Mouse (Mus musculus) kidney, embryonic 14.5 days (tissue): ENCODE results near the gene Adipoq. TPM values are rescaled to one million over a fixed set of nuclear protein-coding genes. Genes with fewer than 3 reads are reported as not detected.
A peak's percentile ranks its signal among the peaks of the same experiment; 100 is the strongest.
"Not testable (repeated sequence)": the region's sequence is repeated elsewhere in the genome, so short reads cannot be mapped to it uniquely, and the experiment has no call there.

Experiments used
- ATAC-seq: fragments of 200-750 bp; cut with Nextera tagmentation; 2 replicates; pipeline ENCODE4 v1.8.0; 2017; ENCODE audit warnings: moderate number of reproducible peaks, mild to moderate bottlenecking, moderate TSS enrichment, moderate library complexity; ENCODE audit not compliant: low FRiP score, low TSS enrichment
- H3K27ac ChIP-seq: fragments of 300-500 bp; sonication (generic); 2 replicates; pipeline ENCODE4 v1.5.1; 2014; ENCODE audit warnings: low read depth, mild to moderate bottlenecking, low read length, moderate library complexity, mixed read lengths
- H3K27me3 ChIP-seq: fragments of 300-500 bp; sonication (generic); 2 replicates; pipeline ENCODE4 v1.6.1; 2014; ENCODE audit warnings: mild to moderate bottlenecking, low read length; ENCODE audit not compliant: control insufficient read depth, insufficient read depth
- H3K36me3 ChIP-seq: fragments of 300-500 bp; sonication (generic); 2 replicates; pipeline ENCODE4 v1.6.1; 2014; ENCODE audit warnings: low read length, mixed read lengths; ENCODE audit not compliant: control insufficient read depth, insufficient read depth
- H3K4me1 ChIP-seq: fragments of 300-500 bp; sonication (generic); 2 replicates; pipeline ENCODE4 v1.6.1; 2014; ENCODE audit warnings: low read length, mixed read lengths; ENCODE audit not compliant: control insufficient read depth, insufficient read depth
- H3K4me2 ChIP-seq: fragments of 300-500 bp; sonication (generic); replicated peaks from 2 replicates; pipeline ENCODE4 v1.6.1; 2014; ENCODE audit warnings: low read depth, mild to moderate bottlenecking, low read length
- H3K4me3 ChIP-seq: fragments of 300-500 bp; sonication (generic); 2 replicates; pipeline ENCODE4 v1.5.1; 2014; ENCODE audit warnings: mild to moderate bottlenecking, low read length
- H3K9ac ChIP-seq: fragments of 300-500 bp; sonication (generic); 2 replicates; pipeline ENCODE4 v1.6.1; 2014; ENCODE audit warnings: low read depth, mild to moderate bottlenecking, low read length, moderate library complexity
- H3K9me3 ChIP-seq: fragments of 300-500 bp; sonication (generic); 2 replicates; pipeline ENCODE4 v1.6.1; 2016; ENCODE audit warnings: low read length; ENCODE audit not compliant: control insufficient read depth
- WGBS: fragments of 180-500 bp; shearing (Covaris S2); extraction: QIAGEN DNeasy Blood & Tissue Kit; methylation state at CpG from one replicate; pipeline ENCODE4 v1.1.7; 2014; 5-methylcytosine and 5-hydroxymethylcytosine counted together
- polyA plus RNA-seq: library from polyadenylated mRNA; unstranded; fragments of >200 nt; fragmentation: Nextera tagmentation; extraction: Ambion mirVana; gene quantifications from 2 replicates; pipeline ENCODE4 v1.2.1, GENCODE M21; 2014

Gene Adipoq
- polyA plus RNA-seq: not detected in 2 replicates

- H3K27ac ChIP-seq: no peak within 1 kb of the TSS
- H3K9ac ChIP-seq: no peak within 1 kb of the TSS
- no peak within 1 kb of the TSS for H3K4me2 ChIP-seq
- ATAC-seq: no peak
- no peaks in the 10 kb centered on the region for H3K9me3 ChIP-seq
- no peaks in the 10 kb centered on the region for H3K36me3 ChIP-seq
- no peaks in the 10 kb centered on the region for H3K27me3 ChIP-seq
- H3K4me1 ChIP-seq: no peaks in the 10 kb centered on the region
- WGBS: 87% methylated on average over 3 of the region's 3 CpGs
- no peak within 1 kb of the TSS for H3K4me3 ChIP-seq
Measured at GRCm38 (mm10) chr16:23146280-23146679, at the start of gene Adipoq. Gene Adipoq, plus strand, starts transcription at chr16:23146536.

- H3K9ac ChIP-seq, H3K27me3 ChIP-seq, H3K4me2 ChIP-seq, ATAC-seq, H3K4me1 ChIP-seq, H3K4me3 ChIP-seq, H3K36me3 ChIP-seq, H3K9me3 ChIP-seq, H3K27ac ChIP-seq: not testable (repeated sequence)
- 71% methylated on average over 1 of the region's 1 CpGs for WGBS
Measured at GRCm38 (mm10) chr16:23096886-23097285, 49.5 kb upstream of the Adipoq start.

GRCm38 (mm10) chr16:23097290-23098104, 48.8 kb upstream of the Adipoq start:
- H3K4me2 ChIP-seq, H3K9me3 ChIP-seq, H3K27me3 ChIP-seq, H3K9ac ChIP-seq, H3K4me3 ChIP-seq, ATAC-seq, H3K4me1 ChIP-seq, H3K36me3 ChIP-seq, H3K27ac ChIP-seq: not testable (repeated sequence)
- 85% methylated on average over 8 of the region's 8 CpGs for WGBS

GRCm38 (mm10) chr16:23098105-23098452, 48.3 kb upstream of the Adipoq start:
- ATAC-seq, H3K9ac ChIP-seq: not testable (repeated sequence)
- WGBS: 97% methylated on average over 1 of the region's 1 CpGs

GRCm38 (mm10) chr16:23099632-23100031, 46.7 kb upstream of the Adipoq start:
- H3K4me3 ChIP-seq: peak overlapping the region; percentile 38
- H3K4me2 ChIP-seq: peak overlapping the region; percentile 53
- H3K27ac ChIP-seq: no peak overlapping the region
- WGBS: 16% methylated on average over 12 of the region's 12 CpGs
- H3K27me3 ChIP-seq: no peaks in the 10 kb centered on the region
- no peak for ATAC-seq
- H3K9ac ChIP-seq: peak overlapping the region; percentile 58; the same call in 1 of the 2 replicates
- peaks cover 9% of the 10 kb centered on the region; the same call in 1 of the 2 replicates for H3K4me1 ChIP-seq
- no peaks in the 10 kb centered on the region for H3K36me3 ChIP-seq
- no peaks in the 10 kb centered on the region for H3K9me3 ChIP-seq

More at GRCm38 (mm10) chr16:23098105-23098452, 48.3 kb upstream of the Adipoq start:
- H3K4me3 ChIP-seq, H3K9me3 ChIP-seq, H3K36me3 ChIP-seq, H3K27me3 ChIP-seq, H3K4me1 ChIP-seq, H3K4me2 ChIP-seq, H3K27ac ChIP-seq: not testable (repeated sequence)

GRCm38 (mm10) chr16:23100099-23100575, 46.2 kb upstream of the Adipoq start:
- ATAC-seq: peak; percentile 72
- H3K27me3 ChIP-seq: no peaks in the 10 kb centered on the region
- H3K9ac ChIP-seq: peak overlapping the region; percentile 58
- H3K27ac ChIP-seq: 0 out of 2 replicates have a peak overlapping the region, but pooled peaks have one; percentile 1
- H3K4me1 ChIP-seq: peaks cover 9% of the 10 kb centered on the region; the same call in 1 of the 2 replicates
- 3% methylated on average over 9 of the region's 9 CpGs for WGBS
- H3K36me3 ChIP-seq: no peaks in the 10 kb centered on the region
- H3K9me3 ChIP-seq: no peaks in the 10 kb centered on the region
- peak overlapping the region; percentile 38 for H3K4me3 ChIP-seq
- H3K4me2 ChIP-seq: peak overlapping the region; percentile 53

- ATAC-seq: no peak; the same call in 1 of the 2 replicates
- Histone ChIP-seq H3K36me3 (no peaks in the 10 kb centered on the region), H3K27ac (0 out of 2 replicates have a peak overlapping the region, but pooled peaks have one; percentile 1), H3K9ac (peak overlapping the region; percentile 58), H3K4me3 (peak overlapping the region; percentile 38), H3K27me3 (no peaks in the 10 kb centered on the region), H3K4me1 (peaks cover 9% of the 10 kb centered on the region; the same call in 1 of the 2 replicates), H3K4me2 (peak overlapping the region; percentile 53), H3K9me3 (no peaks in the 10 kb centered on the region)
- WGBS: 9% methylated on average over 10 of the region's 10 CpGs
Measured at GRCm38 (mm10) chr16:23100613-23101012, 45.7 kb upstream of the Adipoq start.

- H3K9me3 ChIP-seq: no peaks in the 10 kb centered on the region
- WGBS: 10% methylated on average over 15 of the region's 15 CpGs
- H3K4me1 ChIP-seq: peaks cover 9% of the 10 kb centered on the region; the same call in 1 of the 2 replicates
- H3K27ac ChIP-seq: no peak overlapping the region
- peak overlapping the region; percentile 36 for H3K4me3 ChIP-seq
- H3K9ac ChIP-seq: peak overlapping the region; percentile 50; the same call in 1 of the 2 replicates
- H3K4me2 ChIP-seq: peak overlapping the region; percentile 55
- no peak for ATAC-seq
- no peaks in the 10 kb centered on the region for H3K27me3 ChIP-seq
- no peaks in the 10 kb centered on the region for H3K36me3 ChIP-seq
Measured at GRCm38 (mm10) chr16:23102340-23103037, 43.8 kb upstream of the Adipoq start.
